Mouse (Mus musculus) hindbrain, embryonic 14.5 days (tissue): Measurements from ENCODE around the gene Gm11444. TPM values are rescaled to one million over a fixed set of nuclear protein-coding genes. Genes with fewer than 3 reads are reported as not detected.

Experiments
- ATAC-seq: fragments of 200-750 bp; cut with Nextera tagmentation; 2 replicates; pipeline ENCODE4 v1.8.0; 2017; ENCODE audit warnings: moderate number of reproducible peaks, mild to moderate bottlenecking, moderate TSS enrichment, moderate library complexity; ENCODE audit not compliant: low FRiP score
- DNase-seq: peaks from one replicate; pipeline ENCODE4 v3.0.0-alpha.2; 2015; ENCODE audit warnings: low spot score
- H3K27ac ChIP-seq: fragments of 300-500 bp; sonication (generic); 2 replicates; pipeline ENCODE4 v1.5.1; 2014; ENCODE audit warnings: mild to moderate bottlenecking, moderate library complexity
- H3K27me3 ChIP-seq: fragments of 300-500 bp; sonication (generic); 2 replicates; pipeline ENCODE4 v1.6.1; 2014; ENCODE audit warnings: mild to moderate bottlenecking, low read length, mixed read lengths; ENCODE audit not compliant: control insufficient read depth, insufficient read depth
- H3K36me3 ChIP-seq: fragments of 300-500 bp; sonication (generic); replicated peaks from 2 replicates; pipeline ENCODE4 v1.6.1; 2014; ENCODE audit not compliant: control insufficient read depth, insufficient read depth
- H3K4me1 ChIP-seq: fragments of 300-500 bp; sonication (generic); replicated peaks from 2 replicates; pipeline ENCODE4 v1.6.1; 2014; ENCODE audit warnings: antibody characterized with exemption, low read length, mixed read lengths; ENCODE audit not compliant: control insufficient read depth, insufficient read depth
- H3K4me2 ChIP-seq: fragments of 300-500 bp; sonication (generic); replicated peaks from 2 replicates; pipeline ENCODE4 v1.6.1; 2014; ENCODE audit warnings: mild to moderate bottlenecking, moderate library complexity
- H3K4me3 ChIP-seq: fragments of 300-500 bp; sonication (generic); replicated peaks from 2 replicates; pipeline ENCODE4 v1.5.1; 2014; ENCODE audit warnings: mild to moderate bottlenecking, low read length
- H3K9ac ChIP-seq: fragments of 300-500 bp; sonication (generic); 2 replicates; pipeline ENCODE4 v1.6.1; 2014
- H3K9me3 ChIP-seq: fragments of 300-500 bp; sonication (generic); 2 replicates; pipeline ENCODE4 v1.6.1; 2016; ENCODE audit warnings: low read length; ENCODE audit not compliant: control insufficient read depth
- WGBS: fragments of 180-500 bp; shearing (Covaris S2); extraction: QIAGEN DNeasy Blood & Tissue Kit; methylation state at CpG from one replicate; pipeline ENCODE4 v1.1.7; 2014; 5-methylcytosine and 5-hydroxymethylcytosine counted together
- polyA plus RNA-seq: library from polyadenylated mRNA; unstranded; fragments of >200 nt; fragmentation: Nextera tagmentation; extraction: Ambion mirVana; gene quantifications from 2 replicates; pipeline ENCODE4 v1.2.1, GENCODE M21; 2014

Gene Gm11444
- not detected in 2 replicates for polyA plus RNA-seq

GRCm38 (mm10) chr11:85850233-85850632 lies at the start of gene Gm11444:
Gene Gm11444, minus strand, starts transcription at chr11:85850333.
- Histone ChIP-seq H3K36me3 (no peaks in the 10 kb centered on the region), H3K9me3 (no peaks in the 10 kb centered on the region), H3K4me1 (no peaks in the 10 kb centered on the region), H3K9ac (no peak within 1 kb of the TSS), H3K4me3 (no peak within 1 kb of the TSS), H3K27me3 (peaks cover 15% of the 10 kb centered on the region), H3K4me2 (peak within 1 kb of the TSS; percentile 52; the same call in 1 of the 2 replicates), H3K27ac (no peak within 1 kb of the TSS)
- 86% methylated on average over 6 of the region's 6 CpGs for WGBS
- DNase-seq (no peak), ATAC-seq (no peak)

GRCm38 (mm10) chr11:85896335-85896985 lies 46.3 kb upstream of the Gm11444 start:
- ATAC-seq (no peak), DNase-seq (no peak)
- no peaks in the 10 kb centered on the region for H3K9me3 ChIP-seq
- H3K36me3 ChIP-seq = no peaks in the 10 kb centered on the region
- H3K4me2 ChIP-seq = no peak overlapping the region
- H3K4me1 ChIP-seq = 0 out of 2 replicates have a peak, but pooled peaks cover 8% of the 10 kb centered on the region
- no peak overlapping the region for H3K4me3 ChIP-seq
- no peak overlapping the region for H3K27ac ChIP-seq
- H3K27me3 ChIP-seq = peaks cover 85% of the 10 kb centered on the region
- WGBS = 34% methylated on average over 10 of the region's 13 CpGs
- no peak overlapping the region for H3K9ac ChIP-seq

GRCm38 (mm10) chr11:85894731-85895545 lies 44.8 kb upstream of the Gm11444 start:
- H3K9me3 ChIP-seq = no peaks in the 10 kb centered on the region
- H3K4me2 ChIP-seq = peak overlapping the region; percentile 38
- 0 out of 2 replicates have a peak overlapping the region, but pooled peaks have one; percentile 2 for H3K9ac ChIP-seq
- H3K27ac ChIP-seq = no peak overlapping the region
- H3K36me3 ChIP-seq = no peaks in the 10 kb centered on the region
- H3K27me3 ChIP-seq = peaks cover 95% of the 10 kb centered on the region
- DNase-seq (no peak), ATAC-seq (no peak)
- H3K4me1 ChIP-seq = 0 out of 2 replicates have a peak, but pooled peaks cover 8% of the 10 kb centered on the region
- H3K4me3 ChIP-seq = peak overlapping the region; percentile 7
- 1% methylated on average over 43 of the region's 43 CpGs for WGBS

- Histone ChIP-seq H3K9ac (no peak overlapping the region), H3K4me3 (no peak overlapping the region), H3K27ac (no peak overlapping the region), H3K4me1 (0 out of 2 replicates have a peak, but pooled peaks cover 8% of the 10 kb centered on the region), H3K9me3 (no peaks in the 10 kb centered on the region), H3K27me3 (peaks cover 97% of the 10 kb centered on the region), H3K4me2 (no peak overlapping the region), H3K36me3 (no peaks in the 10 kb centered on the region)
- DNase-seq (no peak), ATAC-seq (no peak)
- WGBS = 4% methylated on average over 3 of the region's 3 CpGs
Measured at GRCm38 (mm10) chr11:85894136-85894530, 44.0 kb upstream of the Gm11444 start.

- H3K4me3 ChIP-seq = no peak overlapping the region
- H3K9me3 ChIP-seq = no peaks in the 10 kb centered on the region
- H3K27me3 ChIP-seq = peaks cover 97% of the 10 kb centered on the region
- no peak overlapping the region for H3K4me2 ChIP-seq
- WGBS = 3% methylated on average over 13 of the region's 13 CpGs
- H3K27ac ChIP-seq = no peak overlapping the region
- no peak overlapping the region for H3K9ac ChIP-seq
- ATAC-seq (no peak), DNase-seq (no peak)
- no peaks in the 10 kb centered on the region for H3K36me3 ChIP-seq
- 0 out of 2 replicates have a peak, but pooled peaks cover 8% of the 10 kb centered on the region for H3K4me1 ChIP-seq
Measured at GRCm38 (mm10) chr11:85893400-85894135, 43.4 kb upstream of the Gm11444 start.

GRCm38 (mm10) chr11:85892771-85893170 lies 42.6 kb upstream of the Gm11444 start:
- Histone ChIP-seq H3K27me3 (peaks cover 97% of the 10 kb centered on the region), H3K4me1 (0 out of 2 replicates have a peak, but pooled peaks cover 8% of the 10 kb centered on the region), H3K36me3 (no peaks in the 10 kb centered on the region), H3K9me3 (no peaks in the 10 kb centered on the region), H3K4me2 (no peak overlapping the region), H3K9ac (no peak overlapping the region), H3K4me3 (no peak overlapping the region), H3K27ac (no peak overlapping the region)
- ATAC-seq = no peak
- 1% methylated on average over 6 of the region's 6 CpGs for WGBS
- no peak for DNase-seq

GRCm38 (mm10) chr11:85891692-85892040 lies 41.5 kb upstream of the Gm11444 start:
- whole genome bisulfite sequencing = 5% methylated on average over 2 of the region's 2 CpGs
- no peak for DNase-seq

GRCm38 (mm10) chr11:85891010-85891691 lies 41.0 kb upstream of the Gm11444 start:
- peaks cover 95% of the 10 kb centered on the region for H3K27me3 ChIP-seq
- H3K9me3 ChIP-seq = no peaks in the 10 kb centered on the region
- H3K4me1 ChIP-seq = 0 out of 2 replicates have a peak, but pooled peaks cover 8% of the 10 kb centered on the region
- H3K36me3 ChIP-seq = no peaks in the 10 kb centered on the region
- WGBS = under 1% methylated on average over 13 of the region's 13 CpGs
- no peak overlapping the region for H3K9ac ChIP-seq
- no peak overlapping the region for H3K4me3 ChIP-seq
- no peak for DNase-seq
- H3K4me2 ChIP-seq = no peak overlapping the region
- no peak overlapping the region for H3K27ac ChIP-seq
- no peak for ATAC-seq

More at GRCm38 (mm10) chr11:85891692-85892040, 41.5 kb upstream of the Gm11444 start:
- no peak for ATAC-seq
- Histone ChIP-seq H3K36me3 (no peaks in the 10 kb centered on the region), H3K9ac (no peak overlapping the region), H3K4me2 (no peak overlapping the region), H3K9me3 (no peaks in the 10 kb centered on the region), H3K27me3 (peaks cover 95% of the 10 kb centered on the region), H3K4me1 (0 out of 2 replicates have a peak, but pooled peaks cover 8% of the 10 kb centered on the region), H3K4me3 (no peak overlapping the region), H3K27ac (no peak overlapping the region)
